In genomic region chr1:21962083-21962471, GRCm38 (mm10) we compare ENCODE assay signal across 8 mouse cellular contexts. TPM values are rescaled to one million over a fixed set of nuclear protein-coding genes. Genes with fewer than 3 reads are reported as not detected.
DNase-seq lines count a peak whose midpoint lies in the region; ATAC-seq and TF ChIP-seq lines count a peak whose summit lies in the region.

No protein-coding gene starts in this region.

- TF ChIP-seq CTCF in heart, adult 2 months (IDR thresholded peaks at IDR 0.05): no peak

- H3K36me3 ChIP-seq in heart, adult 2 months (ENCODE audit: control insufficient read depth, insufficient read depth, low read length): no peaks in the 10 kb centered on the region
- no peaks in the 10 kb centered on the region for H3K36me3 ChIP-seq in heart, embryonic 12.5 days

- intact Hi-C loops in heart, adult 2 months (cut with DNase I): loop anchor here (5.0 to 10.0 kb wide), 2 partner anchors 153 to 305 kb away; no protein-coding TSS in a partner anchor

- peaks cover 2% of the 10 kb centered on the region; the same call in 1 of the 2 replicates for H3K27me3 ChIP-seq in heart, adult 2 months (ENCODE audit: control insufficient read depth, insufficient read depth, low read length)
- no peaks in the 10 kb centered on the region for H3K27me3 ChIP-seq in heart, embryonic 12.5 days (replicated peaks)

- H3K4me1 ChIP-seq in heart, adult 2 months (ENCODE audit: control insufficient read depth, insufficient read depth, low read length): no peaks in the 10 kb centered on the region
- H3K4me1 ChIP-seq in heart, embryonic 12.5 days (replicated peaks): peaks cover 20% of the 10 kb centered on the region

- H3K4me2 ChIP-seq in heart, embryonic 12.5 days: peak overlapping the region; percentile 89

- H3K9ac ChIP-seq in heart, adult 2 months (ENCODE audit: low read depth, low read length): no peak overlapping the region
- H3K9ac ChIP-seq in heart, embryonic 12.5 days: peak overlapping the region; percentile 74

- TF ChIP-seq EP300 in heart, adult 2 months (IDR thresholded peaks at IDR 0.05; ENCODE audit: insufficient read depth, low read depth, low read length): no peak

- H3K4me3 ChIP-seq in heart, adult 2 months: peak overlapping the region; percentile 55
- peak overlapping the region; percentile 65 for H3K4me3 ChIP-seq in heart, embryonic 12.5 days

- no peak overlapping the region for H3K27ac ChIP-seq in heart, adult 2 months
- H3K27ac ChIP-seq in heart, embryonic 12.5 days (ENCODE audit: poor library complexity, severe bottlenecking): peak overlapping the region; percentile 88; the same call in 1 of the 2 replicates

- no peaks in the 10 kb centered on the region for H3K9me3 ChIP-seq in heart, embryonic 12.5 days (replicated peaks)

- H3K79me2 ChIP-seq in heart, adult 2 months (replicated peaks; ENCODE audit: control insufficient read depth, insufficient read depth, low read length): no peaks in the 10 kb centered on the region

- no peak for TF ChIP-seq POLR2A in heart, adult 2 months (IDR thresholded peaks at IDR 0.05; ENCODE audit: insufficient read depth, low read depth, low read length)

- 0 out of 2 replicates have a peak, but pooled peaks have one; percentile 4 for ATAC-seq in common myeloid progenitor, adult 5-6 weeks (replicated peaks; ENCODE audit: low read depth, poor library complexity, severe bottlenecking)
- peak; percentile 7 for ATAC-seq in heart, embryonic 12.5 days (ENCODE audit: insufficient number of reproducible peaks, low FRiP score)

- 1% methylated on average over 19 of the region's 19 CpGs for WGBS in heart, adult 2 months
- under 1% methylated on average over 19 of the region's 19 CpGs for WGBS in heart, embryonic 12.5 days

- peak; percentile 13 to 27 for DNase-seq in heart, adult 2 months
- no peak for DNase-seq in heart, adult 9 months (ENCODE audit: low spot score in 2 of 2)
- peak; percentile 10 to 33 for DNase-seq in layer of hippocampus, postnatal 25 days (ENCODE audit: extremely low spot score in 1 of 2, low spot score in 1 of 2)
- DNase-seq in lung, postnatal 14 days: peak; percentile 14
- peak; percentile 30 for DNase-seq in right cerebral cortex, postnatal 14 days
- DNase-seq in yolk sac, embryonic 10.5 days (ENCODE audit: low spot score): peak; percentile 6

RNA-seq across cellular contexts. Expression of gene Kcnq5, which starts 0.3 kb away (rescaled TPM):
- total RNA-seq in heart, adult 2 months (2021): 1 to 10 TPM; 2.5 to 2.6 TPM
- 0.15 and 0.20 TPM in 2 replicates for polyA plus RNA-seq in heart, adult 2 months (2012; rRNA removed)
- 2.7 and 5.8 TPM in 2 replicates for total RNA-seq in common myeloid progenitor, adult 5-6 weeks (2017)
- polyA plus RNA-seq in heart, embryonic 12.5 days (2016; fragmentation: Nextera tagmentation; extraction: Ambion mirVana): 7.0 and 7.6 TPM in 2 replicates
- total RNA-seq in layer of hippocampus, postnatal 25 days (2021): 10 to 100 TPM; 56.7 to 57.3 TPM

Comparison
In these comparisons a context has a peak if more than half of its experiments do, and no peak if none do; other contexts are left out.
1. DNase-seq: peak in heart, adult 2 months (2 of 2), layer of hippocampus, postnatal 25 days (2 of 2), lung, postnatal 14 days (single experiment), right cerebral cortex, postnatal 14 days (single experiment) and yolk sac, embryonic 10.5 days (single experiment); none in heart, adult 9 months (0 of 2).